Comparison of ENCODE assay signal across 26 mouse cellular contexts in genomic region chr3:133624079-133624875, GRCm38 (mm10).
DNase-seq lines count a peak whose midpoint lies in the region; ATAC-seq and TF ChIP-seq lines count a peak whose summit lies in the region.
"Had no signal": no experiment of that assay in that cellular context is flagged by ENCODE, and none has a peak within 500 bp of the region (broad histone marks: within the 10 kb centered on the region; RNA-seq: fewer than 3 reads in every experiment).

No protein-coding gene starts in this region.

- no peak for TF ChIP-seq CTCF in left cerebral cortex, adult 2 months (IDR thresholded peaks at IDR 0.05)

- no peak for DNase-seq in heart, postnatal 10 days
- DNase-seq in liver = peak; percentile 37
- no peak for DNase-seq in kidney, adult 11 months
- no peak for DNase-seq in left cerebral cortex, adult 2 months (ENCODE audit: extremely low spot score in 1 of 2, low spot score in 2 of 2)
- DNase-seq: cerebellum, adult 9-10 months; forebrain, postnatal 0 days; heart, postnatal 4 days; kidney, adult 9 months; kidney, postnatal 25 days; layer of hippocampus, postnatal 36 days; lung, adult 2 months; lung, postnatal 36 days; right cerebral cortex, adult 18-20 months; right cerebral cortex, postnatal 4 days; thymus, adult 18-20 months; thymus, postnatal 36 days had no signal

- H3K9me3 ChIP-seq in heart, embryonic 12.5 days (replicated peaks) = no peaks in the 10 kb centered on the region
- H3K9me3 ChIP-seq in liver, embryonic 16.5 days (replicated peaks; ENCODE audit: control insufficient read depth, low read length) = no peaks in the 10 kb centered on the region
- H3K9me3 ChIP-seq: embryonic facial prominence, embryonic 10.5 days; heart, embryonic 15.5 days; limb, embryonic 12.5 days; neural tube, embryonic 15.5 days had no signal

- no peak overlapping the region for H3K4me3 ChIP-seq in heart, embryonic 12.5 days
- no peak overlapping the region for H3K4me3 ChIP-seq in liver, embryonic 16.5 days (ENCODE audit: low read depth, low read length)
- H3K4me3 ChIP-seq in left cerebral cortex, adult 2 months = no peak overlapping the region
- H3K4me3 ChIP-seq: embryonic facial prominence, embryonic 10.5 days; heart, embryonic 15.5 days; layer of hippocampus, adult 2 months; limb, embryonic 12.5 days; neural tube, embryonic 15.5 days had no signal

- WGBS in heart, embryonic 12.5 days = 41% methylated on average over 3 of the region's 3 CpGs
- 15% methylated on average over 3 of the region's 3 CpGs for WGBS in liver, embryonic 16.5 days (ENCODE audit: insufficient replicate concordance)

- no peaks in the 10 kb centered on the region for H3K27me3 ChIP-seq in heart, embryonic 12.5 days (replicated peaks)
- H3K27me3 ChIP-seq in liver, embryonic 16.5 days (ENCODE audit: control insufficient read depth, insufficient read depth, low read depth, low read length) = no peaks in the 10 kb centered on the region
- H3K27me3 ChIP-seq: heart, embryonic 15.5 days; limb, embryonic 12.5 days; neural tube, embryonic 15.5 days had no signal

- H3K27ac ChIP-seq in heart, embryonic 12.5 days (ENCODE audit: poor library complexity, severe bottlenecking) = no peak overlapping the region
- H3K27ac ChIP-seq in liver, embryonic 16.5 days (ENCODE audit: low read length) = peak overlapping the region; percentile 83
- H3K27ac ChIP-seq in left cerebral cortex, adult 2 months = no peak overlapping the region
- H3K27ac ChIP-seq: embryonic facial prominence, embryonic 10.5 days; heart, embryonic 15.5 days; hindbrain, embryonic 14.5 days; layer of hippocampus, adult 2 months; limb, embryonic 12.5 days; neural tube, embryonic 15.5 days had no signal

- intact Hi-C loops in heart, postnatal 10 days (cut with DNase I) = no loop called here
- intact Hi-C loops in left cerebral cortex, adult 2 months (cut with DNase I) = no loop called here

- H3K9ac ChIP-seq in heart, embryonic 12.5 days = no peak overlapping the region
- H3K9ac ChIP-seq in liver, embryonic 16.5 days (ENCODE audit: low read depth, low read length) = no peak overlapping the region
- H3K9ac ChIP-seq: forebrain, postnatal 0 days; heart, embryonic 15.5 days; hindbrain, embryonic 14.5 days; limb, embryonic 12.5 days; neural tube, embryonic 15.5 days had no signal

- H3K36me3 ChIP-seq in heart, embryonic 12.5 days = no peaks in the 10 kb centered on the region
- H3K36me3 ChIP-seq in liver, embryonic 16.5 days (ENCODE audit: control insufficient read depth, insufficient read depth) = no peaks in the 10 kb centered on the region
- H3K36me3 ChIP-seq: embryonic facial prominence, embryonic 10.5 days; heart, embryonic 15.5 days; limb, embryonic 12.5 days; neural tube, embryonic 15.5 days had no signal

- H3K4me1 ChIP-seq in heart, embryonic 12.5 days (replicated peaks) = peaks cover 11% of the 10 kb centered on the region
- H3K4me1 ChIP-seq in liver, embryonic 16.5 days (ENCODE audit: control insufficient read depth, low read depth, low read length) = peaks cover 19% of the 10 kb centered on the region
- H3K4me1 ChIP-seq: embryonic facial prominence, embryonic 10.5 days; limb, embryonic 12.5 days; neural tube, embryonic 15.5 days had no signal

- 0 out of 2 replicates have a peak, but pooled peaks have one; percentile 15 for ATAC-seq in heart, embryonic 12.5 days (ENCODE audit: insufficient number of reproducible peaks, low FRiP score)
- peak; percentile 81 for ATAC-seq in liver, embryonic 16.5 days (ENCODE audit: low read depth)
- ATAC-seq in CD4-positive, CD25-positive, alpha-beta regulatory T cell, adult 4 months = no peak
- ATAC-seq: forebrain, postnatal 0 days had no signal

- H3K4me2 ChIP-seq in heart, embryonic 12.5 days = no peak overlapping the region
- peak overlapping the region; percentile 25 for H3K4me2 ChIP-seq in liver, embryonic 16.5 days (ENCODE audit: low read depth, low read length)
- H3K4me2 ChIP-seq: heart, embryonic 15.5 days; hindbrain, embryonic 14.5 days; limb, embryonic 12.5 days; midbrain, embryonic 11.5 days; neural tube, embryonic 15.5 days had no signal
